Mouse (Mus musculus) liver, embryonic 15.5 days (tissue): ENCODE results near the gene Med29. TPM values are rescaled to one million over a fixed set of nuclear protein-coding genes. Genes with fewer than 3 reads are reported as not detected.
A peak's percentile ranks its signal among the peaks of the same experiment; 100 is the strongest.

ENCODE experiments used
- ATAC-seq: fragments of 200-750 bp; cut with Nextera tagmentation; 2 replicates; pipeline ENCODE4 v1.8.0; 2017; ENCODE audit warnings: moderate number of reproducible peaks, mild to moderate bottlenecking, moderate library complexity; ENCODE audit not compliant: insufficient read depth
- H3K27ac ChIP-seq: fragments of 300-500 bp; sonication (generic); replicated peaks from 2 replicates; pipeline ENCODE4 v1.5.1; 2015; ENCODE audit warnings: mild to moderate bottlenecking, inconsistent platforms
- H3K27me3 ChIP-seq: fragments of 300-500 bp; sonication (generic); 2 replicates; pipeline ENCODE4 v1.6.1; 2015; ENCODE audit warnings: mild to moderate bottlenecking, inconsistent platforms
- H3K36me3 ChIP-seq: fragments of 300-500 bp; sonication (generic); replicated peaks from 2 replicates; pipeline ENCODE4 v1.6.1; 2015; ENCODE audit warnings: moderate library complexity, mild to moderate bottlenecking, inconsistent platforms
- H3K4me1 ChIP-seq: fragments of 300-500 bp; sonication (generic); replicated peaks from 2 replicates; pipeline ENCODE4 v1.6.1; 2015; ENCODE audit warnings: inconsistent platforms
- H3K4me2 ChIP-seq: fragments of 300-500 bp; sonication (generic); 2 replicates; pipeline ENCODE4 v1.6.1; 2015; ENCODE audit warnings: moderate library complexity, mild to moderate bottlenecking, inconsistent platforms
- H3K4me3 ChIP-seq: fragments of 300-500 bp; sonication (generic); replicated peaks from 2 replicates; pipeline ENCODE4 v1.5.1; 2015; ENCODE audit warnings: mild to moderate bottlenecking, inconsistent platforms
- H3K9ac ChIP-seq: fragments of 300-500 bp; sonication (generic); 2 replicates; pipeline ENCODE4 v1.6.1; 2015; ENCODE audit warnings: moderate library complexity, mild to moderate bottlenecking, inconsistent platforms
- H3K9me3 ChIP-seq: fragments of 300-500 bp; sonication (generic); replicated peaks from 2 replicates; pipeline ENCODE4 v1.6.1; 2016; ENCODE audit warnings: inconsistent platforms
- WGBS: fragments of 180-500 bp; shearing (Covaris S2); methylation state at CpG from one replicate; pipeline ENCODE4 v1.1.7; 2015; ENCODE audit warnings: mixed read lengths; ENCODE audit not compliant: insufficient replicate concordance; 5-methylcytosine and 5-hydroxymethylcytosine counted together
- polyA plus RNA-seq: library from polyadenylated mRNA; unstranded; fragments of >200 nt; fragmentation: Nextera tagmentation; extraction: Ambion mirVana; gene quantifications from 2 replicates; pipeline ENCODE4 v1.2.1, GENCODE M21; 2015

Gene Med29
- polyA plus RNA-seq, 1 experiment from 2014 or later, result 23.9 TPM

DNA sequence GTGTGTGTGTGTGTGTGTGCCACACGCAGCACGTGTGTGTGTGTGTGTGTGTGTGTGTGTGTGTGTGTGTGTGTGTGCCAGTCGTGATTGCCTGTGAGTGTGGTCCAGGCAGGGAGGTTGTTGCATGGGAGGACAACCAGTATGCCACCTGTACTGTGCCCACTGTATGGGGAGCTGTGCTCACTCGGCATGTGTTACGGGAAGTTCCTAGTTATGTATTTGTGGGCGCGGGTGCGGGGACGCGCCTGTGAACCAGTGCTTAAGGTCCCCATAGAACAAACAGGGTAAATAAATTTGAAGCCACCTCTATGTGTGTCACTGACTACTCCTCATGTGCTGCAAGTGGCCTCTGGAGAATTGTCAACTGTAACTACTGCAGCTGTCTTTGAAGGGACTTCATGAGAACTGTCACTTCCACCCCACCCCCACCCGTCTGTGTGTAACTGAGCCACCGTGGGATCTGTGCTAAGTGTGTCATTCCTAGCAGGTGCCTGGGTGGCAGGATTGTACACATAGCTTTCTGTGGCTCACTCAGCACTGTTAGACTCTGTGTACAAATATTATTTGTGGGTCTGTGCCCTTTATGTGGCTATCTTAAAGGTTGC is 10.1 kb downstream of the Med29 start:
- 4% methylated on average over 12 of the region's 12 CpGs for WGBS
- Histone ChIP-seq H3K4me1 (peaks cover 90% of the 10 kb centered on the region), H3K9ac (peak overlapping the region; percentile 48), H3K4me2 (peak overlapping the region; percentile 95), H3K36me3 (peaks cover 19% of the 10 kb centered on the region), H3K9me3 (no peaks in the 10 kb centered on the region), H3K4me3 (peak overlapping the region; percentile 57), H3K27me3 (no peaks in the 10 kb centered on the region), H3K27ac (peak overlapping the region; percentile 94)
- peak; percentile 4 for ATAC-seq

- Histone ChIP-seq H3K9ac (peak overlapping the region; percentile 64), H3K4me1 (peaks cover 96% of the 10 kb centered on the region), H3K4me3 (peak overlapping the region; percentile 57), H3K36me3 (peaks cover 19% of the 10 kb centered on the region), H3K4me2 (peak overlapping the region; percentile 95), H3K27ac (peak overlapping the region; percentile 94), H3K27me3 (no peaks in the 10 kb centered on the region), H3K9me3 (no peaks in the 10 kb centered on the region)
- WGBS, result under 1% methylated on average over 20 of the region's 20 CpGs
- ATAC-seq, result peak; percentile 29
Observed at GRCm38 (mm10) chr7:28381938-28382337, 10.6 kb downstream of the Med29 start.

GRCm38 (mm10) chr7:28381017-28381790 is 11.3 kb downstream of the Med29 start:
- Histone ChIP-seq H3K27me3 (no peaks in the 10 kb centered on the region), H3K4me1 (peaks cover 97% of the 10 kb centered on the region), H3K36me3 (peaks cover 17% of the 10 kb centered on the region), H3K9ac (peak overlapping the region; percentile 64), H3K9me3 (no peaks in the 10 kb centered on the region), H3K4me3 (peak overlapping the region; percentile 57), H3K4me2 (peak overlapping the region; percentile 95), H3K27ac (peak overlapping the region; percentile 94)
- 2% methylated on average over 30 of the region's 30 CpGs for WGBS
- ATAC-seq, result peak; percentile 25

DNA sequence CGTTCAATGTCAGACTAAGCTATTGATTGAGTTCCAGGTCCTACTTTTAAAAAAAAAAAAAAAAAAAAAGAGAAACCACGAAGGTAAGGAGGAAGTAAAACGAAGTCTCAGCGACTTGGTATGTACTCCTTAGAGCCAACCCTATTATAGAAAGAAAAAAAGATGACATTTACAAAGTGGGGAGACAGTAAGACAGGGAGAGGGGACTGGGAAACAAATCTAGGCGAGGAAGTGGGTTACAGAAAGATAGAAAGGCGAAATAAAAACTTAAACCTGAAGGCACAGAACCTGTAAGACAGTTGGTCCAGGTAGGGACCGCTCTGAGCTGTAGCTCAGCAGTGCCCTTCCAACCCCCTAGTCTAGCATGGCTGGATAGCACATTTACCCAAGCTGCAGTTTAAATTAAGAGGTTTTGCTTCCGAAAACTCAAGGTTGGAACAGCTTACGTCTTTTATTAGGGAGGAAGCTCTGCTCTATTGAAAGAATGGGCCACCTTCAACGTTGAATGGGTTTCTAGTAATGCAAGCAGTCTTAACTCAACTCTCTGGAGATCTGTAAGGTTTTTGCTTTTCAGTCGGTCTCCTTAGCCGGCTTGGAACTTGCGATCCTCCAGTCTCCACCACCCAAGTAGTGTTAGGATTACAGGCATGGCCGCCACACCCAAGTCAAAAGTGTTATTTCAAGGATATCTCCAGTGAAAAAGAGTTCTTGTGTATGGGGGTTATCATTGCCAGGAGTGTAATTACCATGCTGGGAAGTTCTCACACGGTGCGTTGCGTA is 12.1 kb downstream of the Med29 start, which contains the start of gene Zfp36:
TSS of gene Zfp36 (minus strand) at position 17 of the 780 bp plus-strand sequence.
- WGBS, result 24% methylated on average over 17 of the region's 17 CpGs
- peaks cover 11% of the 10 kb centered on the region for H3K36me3 ChIP-seq
- H3K9me3 ChIP-seq, result no peaks in the 10 kb centered on the region
- H3K4me2 ChIP-seq, result peak within 1 kb of the TSS; percentile 95
- H3K9ac ChIP-seq, result peak within 1 kb of the TSS; percentile 80
- peak within 1 kb of the TSS; percentile 71 for H3K4me3 ChIP-seq
- no peaks in the 10 kb centered on the region for H3K27me3 ChIP-seq
- no peak for ATAC-seq
- peak within 1 kb of the TSS; percentile 94 for H3K27ac ChIP-seq
- peaks cover 97% of the 10 kb centered on the region for H3K4me1 ChIP-seq

DNA sequence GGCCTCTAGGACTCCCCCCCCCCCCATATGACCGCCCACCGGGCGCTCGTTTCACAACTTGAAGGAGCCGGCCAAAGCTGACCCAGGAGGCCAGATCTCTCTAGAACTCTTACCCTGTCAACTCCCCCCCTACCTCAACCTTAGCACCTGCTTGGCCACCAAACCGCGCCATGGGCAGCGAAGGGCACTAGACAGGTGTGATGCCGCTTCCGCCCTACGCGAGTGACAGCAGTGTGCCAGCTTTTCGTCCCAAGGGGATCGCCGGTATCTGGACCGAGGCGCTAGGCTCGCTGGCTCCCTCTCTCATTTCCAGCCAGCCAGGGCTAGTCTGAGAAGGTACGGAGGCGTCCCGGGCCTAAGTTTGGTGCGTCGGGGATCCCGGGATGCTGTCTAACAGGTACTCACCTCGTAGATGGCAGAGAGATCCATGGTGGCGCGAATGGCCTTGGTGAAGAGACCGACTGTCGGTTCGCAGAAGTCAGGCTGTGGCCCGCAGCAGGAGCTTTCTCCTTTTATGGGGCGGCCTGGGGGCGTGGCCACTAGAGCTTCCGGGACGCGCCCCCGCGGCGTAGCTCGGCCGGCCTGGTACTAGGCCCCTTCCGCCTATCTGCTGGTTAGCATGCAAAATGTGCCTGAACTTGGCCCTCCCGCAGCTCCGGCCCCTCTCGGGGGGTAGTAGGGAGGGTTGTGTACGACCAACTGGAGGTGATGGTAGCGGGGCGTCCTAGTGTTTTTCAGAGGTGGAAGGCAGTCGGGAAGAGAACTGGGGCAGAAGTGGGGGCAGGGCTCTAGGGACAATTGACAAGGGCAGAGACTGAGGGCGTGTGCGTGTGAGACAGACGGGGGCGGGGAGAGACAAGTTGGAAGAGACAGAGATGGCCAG is 13.5 kb downstream of the Med29 start:
- WGBS, result under 1% methylated on average over 53 of the region's 53 CpGs
- peak; percentile 55 for ATAC-seq

GRCm38 (mm10) chr7:28378066-28378690 is 14.3 kb downstream of the Med29 start:
- H3K9me3 ChIP-seq, result no peaks in the 10 kb centered on the region
- H3K4me1 ChIP-seq, result peaks cover 97% of the 10 kb centered on the region
- no peaks in the 10 kb centered on the region for H3K27me3 ChIP-seq
- ATAC-seq, result no peak
- H3K27ac ChIP-seq, result peak overlapping the region; percentile 94
- 20% methylated on average over 32 of the region's 32 CpGs for WGBS
- H3K4me3 ChIP-seq, result peak overlapping the region; percentile 71
- H3K36me3 ChIP-seq, result peaks cover 9% of the 10 kb centered on the region
- peak overlapping the region; percentile 80 for H3K9ac ChIP-seq
- H3K4me2 ChIP-seq, result peak overlapping the region; percentile 95

More for the DNA sequence above, 13.5 kb downstream of the Med29 start:
- peaks cover 98% of the 10 kb centered on the region for H3K4me1 ChIP-seq
- peak overlapping the region; percentile 80 for H3K9ac ChIP-seq
- H3K4me2 ChIP-seq, result peak overlapping the region; percentile 95
- H3K9me3 ChIP-seq, result no peaks in the 10 kb centered on the region
- H3K36me3 ChIP-seq, result peaks cover 9% of the 10 kb centered on the region
- H3K27ac ChIP-seq, result peak overlapping the region; percentile 94
- no peaks in the 10 kb centered on the region for H3K27me3 ChIP-seq
- peak overlapping the region; percentile 71 for H3K4me3 ChIP-seq

- Histone ChIP-seq H3K4me1 (peaks cover 93% of the 10 kb centered on the region), H3K27ac (peak overlapping the region; percentile 94), H3K36me3 (peaks cover 9% of the 10 kb centered on the region), H3K9ac (peak overlapping the region; percentile 80), H3K4me3 (peak overlapping the region; percentile 71), H3K27me3 (no peaks in the 10 kb centered on the region), H3K9me3 (no peaks in the 10 kb centered on the region), H3K4me2 (peak overlapping the region; percentile 95)
- 60% methylated on average over 18 of the region's 18 CpGs for WGBS
- ATAC-seq, result no peak
Observed at GRCm38 (mm10) chr7:28377190-28378065, 15.1 kb downstream of the Med29 start.

- Histone ChIP-seq H3K36me3 (peaks cover 9% of the 10 kb centered on the region), H3K4me1 (peaks cover 93% of the 10 kb centered on the region), H3K27me3 (peaks cover 6% of the 10 kb centered on the region), H3K9me3 (no peaks in the 10 kb centered on the region), H3K4me2 (peak overlapping the region; percentile 95), H3K27ac (peak overlapping the region; percentile 94), H3K4me3 (peak overlapping the region; percentile 57), H3K9ac (peak overlapping the region; percentile 67)
- WGBS, result 5% methylated on average over 30 of the region's 30 CpGs
- no peak for ATAC-seq
Observed at GRCm38 (mm10) chr7:28376011-28376771, 16.3 kb downstream of the Med29 start.
